Mouse (Mus musculus): ENCODE measurements around the gene Terf2.

Terf2 gene

DNA sequence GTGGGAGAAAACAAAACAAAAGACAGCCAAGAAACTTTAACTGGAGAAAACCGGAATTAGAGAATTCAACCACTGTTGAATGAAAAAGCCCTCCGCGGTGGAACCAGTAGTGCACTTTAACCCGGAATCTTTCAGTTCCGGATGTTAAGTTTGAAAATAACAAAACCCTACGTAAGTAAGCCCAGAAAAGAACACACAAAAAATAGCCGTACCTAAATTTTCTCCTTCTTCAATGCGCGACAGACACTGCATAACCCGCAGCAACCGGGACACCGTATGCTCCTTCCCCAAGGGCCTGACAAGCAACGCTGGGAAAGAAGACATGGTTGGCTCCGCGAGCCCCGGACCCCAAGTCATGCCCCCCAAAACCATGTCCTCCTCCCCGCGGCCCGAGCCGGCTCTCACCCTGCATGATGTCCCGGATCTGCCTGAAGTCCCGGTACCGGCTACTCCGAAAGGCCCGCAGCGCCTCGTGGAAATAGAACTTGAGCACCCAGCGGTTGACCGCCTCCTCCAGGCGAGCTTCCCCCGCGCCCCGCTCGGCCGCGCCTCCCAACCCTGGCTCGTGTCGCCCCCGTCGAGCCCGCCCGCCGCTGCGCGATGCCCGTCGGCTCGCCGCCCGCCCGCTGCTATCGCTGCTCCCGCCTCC is 506 bp downstream of the Terf2 start:
- POLR2A ChIA-PET, result interaction anchor here in 3 of 4 experiments (0.6 to 5.3 kb wide), 9 partner anchors 8 to 93 kb away, joined by 3 to 26 read pairs (median 5); partner anchors contain the start of gene Pdf (in 1 of the 3)
- CTCF ChIA-PET, result interaction anchor here in 1 of 4 experiments (1.0 to 2.2 kb wide), 2 partner anchors 8 to 11 kb away, joined by 3 to 10 read pairs; no protein-coding TSS in a partner anchor

DNA sequence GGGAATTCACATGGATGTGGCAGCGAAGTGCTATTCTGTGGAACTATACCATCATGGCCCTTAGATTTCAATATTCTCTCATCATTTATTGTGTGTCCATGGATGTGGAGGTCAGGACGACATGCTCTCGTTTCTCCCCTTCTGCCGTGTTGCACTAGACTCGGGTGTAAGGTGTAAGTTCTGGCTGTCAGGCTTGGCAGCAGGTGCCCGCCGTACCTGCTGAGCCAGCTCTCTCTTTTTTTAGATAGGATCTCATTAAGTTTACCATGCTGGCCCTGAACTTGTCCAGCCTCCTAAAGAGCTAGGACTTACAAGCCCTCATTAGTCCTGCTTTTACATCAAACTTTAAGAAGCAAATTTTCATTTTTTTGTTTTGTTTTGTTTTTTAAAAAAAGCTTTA is 5.8 kb downstream of the Terf2 start:
- POLR2A ChIA-PET, result interaction anchor here in 3 of 4 experiments (0.6 to 6.3 kb wide), 8 partner anchors 14 to 233 kb away, joined by 3 to 30 read pairs (median 3); no protein-coding TSS in a partner anchor
- CTCF ChIA-PET, result interaction anchor here in 1 of 4 experiments (0.6 kb wide), 1 partner anchor 364 kb away, joined by 3 read pairs; no protein-coding TSS in a partner anchor

DNA sequence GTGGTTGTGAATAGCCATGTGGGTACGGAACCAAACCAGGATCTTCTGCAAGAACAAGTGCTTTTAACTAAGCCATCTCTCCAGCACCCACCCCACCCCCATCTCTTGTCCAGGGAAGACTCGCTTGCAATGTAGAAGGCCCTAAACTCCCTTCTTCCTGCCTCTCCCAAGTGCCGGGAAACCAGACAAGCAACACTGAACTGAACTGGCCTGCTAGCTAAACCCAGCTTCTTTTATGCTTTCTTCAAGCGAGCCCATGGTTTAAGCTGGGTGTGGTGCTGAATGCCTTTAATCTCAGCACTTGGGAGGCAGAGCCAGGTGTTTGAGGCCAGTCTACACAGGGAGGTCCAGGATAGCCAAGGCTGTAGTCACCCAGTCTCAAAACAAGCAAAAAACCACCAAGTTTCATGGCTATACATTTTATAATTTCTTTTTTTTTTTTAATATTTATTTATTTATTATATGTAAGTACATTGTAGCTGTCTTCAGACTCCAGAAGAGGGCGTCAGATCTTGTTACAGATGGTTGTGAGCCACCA is 7.8 kb downstream of the Terf2 start:
- ChIA-PET CTCF (interaction anchor here in 3 of 4 experiments (0.5 to 2.0 kb wide), 13 partner anchors 16 to 567 kb away, joined by 3 to 11 read pairs (median 4); partner anchors contain the start of gene Vps4a (in 1 of the 3)), POLR2A (interaction anchor here (0.6 to 6.3 kb wide), 26 partner anchors 7 to 469 kb away, joined by 3 to 34 read pairs (median 4); partner anchors contain the start of genes Tmed6 (in 2 of the 4), Nqo1 (in 1 of the 4), Pdf (in 1 of the 4) and Terf2 (in 1 of the 4))

- ChIA-PET POLR2A (interaction anchor here in 3 of 4 experiments (0.5 to 6.3 kb wide), 27 partner anchors 9 to 503 kb away, joined by 3 to 34 read pairs (median 3); partner anchors contain the start of genes Nqo1 (in 1 of the 3), Pdf (in 1 of the 3), Terf2 (in 1 of the 3) and Tmed6 (in 1 of the 3)), CTCF (interaction anchor here (0.6 to 3.8 kb wide), 30 partner anchors 8 to 525 kb away, joined by 3 to 24 read pairs (median 6); partner anchors contain the start of genes Nob1 (in 1 of the 4), Pdf (in 1 of the 4) and Vps4a (in 1 of the 4))
Measured at GRCm38 (mm10) chr8:107086018-107086417, 10.3 kb downstream of the Terf2 start.

DNA sequence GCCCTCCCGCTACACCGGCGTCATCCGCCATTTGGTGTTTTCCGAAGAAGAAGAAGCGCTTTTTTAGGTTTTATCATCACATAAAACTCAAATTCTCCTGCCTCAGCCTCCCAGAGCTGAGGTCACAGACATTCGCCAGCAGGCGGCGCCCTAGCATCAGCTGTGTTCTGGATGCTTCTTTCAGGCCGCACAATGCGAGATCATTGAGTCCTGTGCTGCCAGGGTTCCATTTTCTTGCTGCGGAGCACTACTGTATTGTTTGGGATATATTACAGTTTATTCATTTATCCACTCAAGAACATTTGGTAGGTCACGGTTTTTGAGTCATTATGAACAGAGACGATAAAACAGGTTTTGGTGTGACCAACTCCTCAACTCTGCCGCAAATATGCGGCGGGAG is 11.0 kb downstream of the Terf2 start:
- ChIA-PET CTCF (interaction anchor here (0.6 to 3.8 kb wide), 47 partner anchors 9 to 524 kb away, joined by 3 to 24 read pairs (median 4); partner anchors contain the start of genes Pdf (in 2 of the 4), Nob1 (in 1 of the 4) and Vps4a (in 1 of the 4)), POLR2A (interaction anchor here in 3 of 4 experiments (0.7 to 6.3 kb wide), 22 partner anchors 9 to 271 kb away, joined by 3 to 34 read pairs (median 3); partner anchors contain the start of genes Pdf (in 1 of the 3), Terf2 (in 1 of the 3) and Tmed6 (in 1 of the 3))

- ChIA-PET POLR2A (interaction anchor here in 2 of 4 experiments (1.3 to 4.1 kb wide), 5 partner anchors 8 to 15 kb away, joined by 4 to 34 read pairs (median 8); partner anchors contain the start of gene Tmed6 (in 1 of the 2)), CTCF (interaction anchor here in 3 of 4 experiments (0.9 to 4.1 kb wide), 4 partner anchors 9 to 30 kb away, joined by 3 to 24 read pairs (median 6); no protein-coding TSS in a partner anchor)
Measured at GRCm38 (mm10) chr8:107076239-107076888, 20.0 kb downstream of the Terf2 start.

GRCm38 (mm10) chr8:107074128-107074527 is 22.2 kb downstream of the Terf2 start:
- CTCF ChIA-PET, result interaction anchor here in 2 of 4 experiments (1.1 to 4.1 kb wide), 3 partner anchors 11 to 12 kb away, joined by 4 to 24 read pairs (median 6); no protein-coding TSS in a partner anchor
- POLR2A ChIA-PET, result interaction anchor here in 3 of 4 experiments (0.7 to 4.1 kb wide), 13 partner anchors 8 to 115 kb away, joined by 3 to 34 read pairs (median 3); partner anchors contain the start of genes Pdf (in 1 of the 3) and Tmed6 (in 1 of the 3)

- CTCF ChIA-PET, result interaction anchor here in 2 of 4 experiments (1.1 to 1.4 kb wide), 2 partner anchors 12 kb away, joined by 4 to 6 read pairs; no protein-coding TSS in a partner anchor
- POLR2A ChIA-PET, result interaction anchor here in 3 of 4 experiments (0.7 to 4.1 kb wide), 10 partner anchors 9 to 115 kb away, joined by 3 to 34 read pairs (median 4); partner anchors contain the start of gene Pdf (in 1 of the 3)
Measured at GRCm38 (mm10) chr8:107073706-107074105, 22.6 kb downstream of the Terf2 start.

DNA sequence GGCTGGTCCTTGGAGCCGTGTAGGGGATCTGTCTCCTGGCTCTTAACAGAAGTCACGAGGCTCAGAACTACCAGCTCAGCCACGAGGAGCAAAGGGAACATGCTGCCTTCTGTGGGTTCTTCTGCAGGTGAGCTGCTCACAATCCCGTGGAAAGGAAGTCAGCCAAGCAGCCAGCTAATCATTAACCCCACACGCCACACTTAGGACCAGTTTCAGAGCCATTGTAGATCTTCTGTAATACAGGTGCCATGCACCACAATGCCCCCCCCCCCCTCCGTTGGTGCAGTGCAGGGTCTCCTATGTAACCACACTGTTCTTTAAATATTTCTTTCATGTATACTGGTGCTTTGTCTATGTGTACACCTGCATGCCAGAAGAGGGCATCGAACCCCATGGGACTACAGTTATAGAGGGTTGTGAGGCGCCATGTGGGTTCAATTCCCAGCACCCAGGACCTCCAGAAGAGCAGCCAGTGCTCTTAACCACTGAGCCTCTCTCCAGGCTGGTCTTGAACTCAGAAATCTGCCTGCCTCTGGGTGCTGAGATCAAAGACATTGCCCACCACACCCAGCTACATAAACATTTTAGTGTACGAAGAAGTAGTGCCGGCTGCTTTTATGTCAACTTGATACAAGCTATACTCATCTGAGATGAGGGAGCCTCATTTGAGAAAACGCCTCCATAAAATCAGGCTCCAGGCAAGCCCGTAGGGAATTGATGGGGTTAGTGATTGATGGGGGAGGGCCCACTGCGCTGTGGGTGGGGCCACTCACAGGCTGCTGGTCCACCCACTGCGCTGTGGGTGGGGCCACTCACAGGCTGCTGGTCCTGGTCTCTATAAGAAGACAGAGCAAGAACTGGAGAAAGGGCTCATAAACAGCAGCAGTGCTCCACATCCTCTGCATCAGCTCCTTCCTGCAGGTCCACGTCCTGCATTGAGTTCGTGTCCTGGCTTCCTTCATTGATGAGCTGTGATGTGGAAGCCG is 30.5 kb downstream of the Terf2 start, which contains the start of gene Tmed6:
Gene Tmed6 (minus strand): TSS at position 134 of the 986 bp plus-strand sequence.
- POLR2A ChIA-PET, result interaction anchor here in 3 of 4 experiments (0.5 to 2.9 kb wide), 39 partner anchors 8 to 1413 kb away, joined by 3 to 21 read pairs (median 3); partner anchors contain the start of genes Nip7 (in 2 of the 3), Pdf (in 2 of the 3), Cog8 (in 1 of the 3) and Nfat5 (in 1 of the 3)
- CTCF ChIA-PET, result interaction anchor here in 3 of 4 experiments (0.6 to 0.7 kb wide), 3 partner anchors 14 to 35 kb away, joined by 3 to 5 read pairs (median 3); partner anchors contain the start of gene Vps4a (in 1 of the 3)

- ChIA-PET POLR2A (interaction anchor here (0.7 to 1.7 kb wide), 12 partner anchors 14 to 510 kb away, joined by 3 to 8 read pairs (median 3); partner anchors contain the start of gene Pdf (in 1 of the 4)), CTCF (interaction anchor here in 2 of 4 experiments (0.6 kb wide), 3 partner anchors 24 to 1925 kb away, joined by 3 to 8 read pairs (median 3); no protein-coding TSS in a partner anchor)
Measured at GRCm38 (mm10) chr8:107062613-107063012, 33.7 kb downstream of the Terf2 start.

DNA sequence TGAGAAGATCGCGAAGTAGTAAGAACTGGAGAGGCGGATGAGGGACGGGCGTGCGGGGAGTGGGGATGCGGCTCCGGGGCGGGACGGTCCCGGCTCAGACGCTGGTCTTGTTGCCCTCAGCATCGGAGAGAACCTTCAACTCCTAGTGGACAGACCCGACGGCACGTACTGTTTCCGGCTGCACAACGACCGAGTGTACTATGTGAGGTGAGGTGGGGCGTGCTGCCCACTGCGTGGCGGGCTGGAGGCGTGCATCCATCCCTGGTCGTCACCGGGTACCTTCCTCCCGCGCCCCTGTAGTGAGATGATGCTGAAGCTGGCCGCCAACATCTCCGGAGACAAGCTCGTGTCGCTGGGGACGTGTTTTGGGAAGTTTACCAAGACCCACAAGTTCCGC is 39.4 kb downstream of the Terf2 start:
- CTCF ChIA-PET, result interaction anchor here in 1 of 4 experiments (0.6 kb wide), 1 partner anchor 177 kb away, joined by 3 read pairs; no protein-coding TSS in a partner anchor
- POLR2A ChIA-PET, result interaction anchor here in 3 of 4 experiments (0.9 to 7.9 kb wide), 18 partner anchors 8 to 77 kb away, joined by 3 to 62 read pairs (median 4); partner anchors contain the start of genes Pdf (in 3 of the 3) and Tmed6 (in 1 of the 3)

DNA sequence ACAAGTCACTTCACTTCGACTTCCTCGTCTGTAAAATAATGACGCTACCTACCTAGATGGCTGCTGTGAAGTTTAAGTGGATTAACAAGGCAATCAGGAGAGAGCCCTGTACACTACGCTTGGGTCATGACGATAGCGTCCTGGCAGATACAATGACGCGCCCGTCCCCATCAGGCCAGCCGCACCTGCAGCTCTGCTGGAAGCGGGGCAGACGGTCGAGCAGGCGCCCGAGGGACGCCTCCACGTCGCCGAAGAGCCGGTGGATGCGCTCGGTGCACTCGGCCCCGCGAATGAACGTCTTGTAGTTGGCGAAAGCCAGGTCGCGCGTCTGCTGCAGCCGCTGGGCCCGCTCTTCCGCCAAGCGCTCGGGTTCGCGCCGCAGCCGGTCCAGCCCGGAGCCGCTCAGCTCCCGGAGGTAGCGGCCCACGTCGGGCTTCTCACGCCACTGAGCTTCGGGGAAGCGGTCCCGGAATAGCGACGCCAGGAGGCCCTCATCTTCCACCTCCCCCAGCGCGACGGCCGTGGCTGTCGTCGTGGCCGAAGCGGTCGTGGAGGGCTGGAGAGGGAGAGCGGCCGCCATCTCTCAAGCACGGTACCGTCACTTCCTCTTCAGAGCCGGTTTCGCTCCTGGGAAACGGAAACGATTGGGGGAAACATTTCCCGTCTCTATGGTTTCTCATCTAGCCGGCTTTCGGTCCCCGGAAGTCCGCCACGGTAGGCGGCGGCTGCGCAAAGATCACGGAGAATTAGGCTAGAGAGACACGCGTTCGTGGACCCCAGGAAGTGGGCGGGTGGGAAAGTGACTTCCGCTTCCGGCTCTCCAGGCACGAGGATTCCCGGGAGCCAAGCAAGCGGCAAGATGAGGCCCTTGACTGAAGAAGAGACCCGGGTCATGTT is 40.0 kb downstream of the Terf2 start, which contains the start of the genes Cog8 and Nip7:
Gene Cog8 (minus strand): TSS at position 614 of the 897 bp plus-strand sequence.
Gene Nip7 (plus strand): TSS at position 802 of the 897 bp plus-strand sequence.
- POLR2A ChIA-PET, result interaction anchor here in 3 of 4 experiments (0.9 to 7.9 kb wide), 23 partner anchors 8 to 169 kb away, joined by 3 to 62 read pairs (median 4); partner anchors contain the start of genes Pdf (in 3 of the 3), Tmed6 (in 1 of the 3) and Utp4 (in 1 of the 3)
- CTCF ChIA-PET, result interaction anchor here in 1 of 4 experiments (0.6 to 1.2 kb wide), 2 partner anchors 25 to 178 kb away, joined by 3 read pairs; partner anchors contain the start of gene Vps4a

- CTCF ChIA-PET, result interaction anchor here in 2 of 4 experiments (0.6 to 0.9 kb wide), 2 partner anchors 14 to 50 kb away, joined by 3 to 5 read pairs; no protein-coding TSS in a partner anchor
Measured at GRCm38 (mm10) chr8:107052046-107052445, 44.3 kb downstream of the Terf2 start.

DNA sequence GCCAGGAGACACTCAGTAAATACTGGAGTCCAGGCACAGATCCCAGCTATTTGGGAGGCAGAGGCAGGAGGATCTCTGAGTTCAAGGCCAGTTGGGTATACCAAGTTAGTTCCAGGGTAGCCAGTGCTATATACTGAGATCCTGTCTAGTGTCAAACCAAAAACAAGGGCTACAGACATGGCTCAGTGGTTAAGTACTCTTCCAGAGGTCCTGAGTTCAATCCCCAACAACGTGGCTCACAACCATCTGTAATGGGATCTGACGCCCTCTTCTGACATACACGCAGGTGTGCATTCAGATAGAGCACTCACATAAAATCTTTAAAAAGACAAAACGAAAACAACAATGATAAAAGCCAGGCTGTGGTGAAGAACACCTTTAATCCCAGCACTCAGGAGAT is 46.9 kb downstream of the Terf2 start:
- POLR2A ChIA-PET, result interaction anchor here (0.5 to 7.9 kb wide), 32 partner anchors 7 to 899 kb away, joined by 3 to 76 read pairs (median 4); partner anchors contain the start of genes Vps4a (in 3 of the 4), Cog8 (in 2 of the 4), Nip7 (in 2 of the 4) and Sntb2 (in 2 of the 4)
- CTCF ChIA-PET, result interaction anchor here in 3 of 4 experiments (0.5 to 1.0 kb wide), 4 partner anchors 20 to 349 kb away, joined by 3 read pairs; no protein-coding TSS in a partner anchor

More at GRCm38 (mm10) chr8:107052046-107052445, 44.3 kb downstream of the Terf2 start:
- POLR2A ChIA-PET, result interaction anchor here in 2 of 4 experiments (1.1 to 7.9 kb wide), 6 partner anchors 9 to 116 kb away, joined by 3 to 76 read pairs (median 4); partner anchors contain the start of genes Sntb2 (in 1 of the 2) and Vps4a (in 1 of the 2)
